Mouse (Mus musculus): ENCODE data around the gene Ankrd16. TPM values are rescaled to one million over a fixed set of nuclear protein-coding genes. Genes with fewer than 3 reads are reported as not detected.

The Ankrd16 gene
- 26.7 TPM for polyA plus RNA-seq (2014; fragmentation: Illumina TruSeq; extraction: RNeasy Lipid Tissue Mini Kit (QIAGEN cat#74804); ENCODE audit: low read depth, low replicate concordance)

DNA sequence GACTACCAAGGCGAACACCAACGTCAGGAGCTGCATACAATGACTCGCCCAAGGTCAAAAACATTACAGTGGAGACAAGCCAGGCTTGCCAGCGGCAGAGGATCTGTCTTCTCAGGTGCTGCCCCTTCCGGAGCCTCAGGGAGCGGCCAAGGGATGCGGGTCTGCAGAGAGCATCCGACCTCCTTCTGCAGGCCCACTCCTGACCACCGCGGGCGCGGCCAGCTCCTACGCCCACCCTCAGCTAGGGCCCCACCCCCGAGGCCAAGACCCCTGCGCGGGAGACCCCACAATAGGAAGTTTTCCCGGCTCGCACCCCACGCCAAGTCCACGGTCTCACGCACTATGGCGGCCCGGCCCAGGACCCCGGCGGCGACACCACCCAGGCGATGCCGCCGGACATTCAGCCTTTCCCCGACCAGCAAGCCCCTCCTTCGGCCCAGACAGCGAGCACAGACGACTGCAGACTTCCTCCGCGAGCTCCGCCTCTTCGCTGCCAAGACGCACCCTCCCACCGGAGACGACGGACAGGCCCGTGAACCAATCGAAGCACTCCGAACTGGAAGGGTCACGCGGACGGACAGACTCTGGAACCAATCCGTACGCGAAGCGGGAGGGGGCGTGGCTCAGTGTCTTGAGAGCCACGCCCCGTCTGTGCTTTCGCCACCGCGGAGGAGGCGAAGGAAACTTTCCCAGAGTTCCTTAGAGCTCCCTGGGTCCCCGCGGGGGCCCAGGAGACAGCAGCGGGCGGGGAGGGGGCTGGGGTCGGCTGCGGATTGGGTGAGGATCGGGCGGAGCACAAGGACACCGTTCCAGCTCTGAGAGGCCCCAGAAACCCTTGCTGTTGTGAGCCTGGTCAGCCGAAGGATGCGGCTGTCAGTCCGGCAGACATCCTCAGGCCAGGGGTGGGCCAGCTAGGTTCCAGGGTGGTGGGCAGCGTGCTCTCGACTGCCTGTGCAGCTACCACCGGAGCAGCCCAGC lies at the start of gene Ankrd16, which contains the start of gene Fbh1:
Gene Ankrd16, plus strand, starts transcription at position 786 of the 978 bp plus-strand sequence.
Gene Fbh1, minus strand, starts transcription at position 492 of the 978 bp plus-strand sequence.

Other genes with a start within 250 kb of the Ankrd16 start
- gene Pfkfb3, start 223.8 kb upstream of the Ankrd16 start, polyA plus RNA-seq (2014; fragmentation: Illumina TruSeq; extraction: RNeasy Lipid Tissue Mini Kit (QIAGEN cat#74804); ENCODE audit: low read depth, low replicate concordance): 5.6 TPM
- 67.7 TPM for gene Rbm17, start 173.7 kb upstream of the Ankrd16 start, polyA plus RNA-seq (2014; fragmentation: Illumina TruSeq; extraction: RNeasy Lipid Tissue Mini Kit (QIAGEN cat#74804); ENCODE audit: low read depth, low replicate concordance)
- gene Gm17490, start 151.6 kb upstream of the Ankrd16 start, polyA plus RNA-seq (2014; fragmentation: Illumina TruSeq; extraction: RNeasy Lipid Tissue Mini Kit (QIAGEN cat#74804); ENCODE audit: low read depth, low replicate concordance): not detected
- 0.81 TPM for gene Il2ra, start 135.1 kb upstream of the Ankrd16 start, polyA plus RNA-seq (2014; fragmentation: Illumina TruSeq; extraction: RNeasy Lipid Tissue Mini Kit (QIAGEN cat#74804); ENCODE audit: low read depth, low replicate concordance)
- gene Il15ra, start 72.6 kb upstream of the Ankrd16 start, polyA plus RNA-seq (2014; fragmentation: Illumina TruSeq; extraction: RNeasy Lipid Tissue Mini Kit (QIAGEN cat#74804); ENCODE audit: low read depth, low replicate concordance): 45.1 TPM
- 79.0 TPM for gene Fbh1, start 294 bp upstream of the Ankrd16 start, polyA plus RNA-seq (2014; fragmentation: Illumina TruSeq; extraction: RNeasy Lipid Tissue Mini Kit (QIAGEN cat#74804); ENCODE audit: low read depth, low replicate concordance)

All from heart, adult 10 weeks (tissue).